Mouse (Mus musculus) forebrain, postnatal 0 days (tissue): ENCODE results near the gene Cep350. TPM values are rescaled to one million over a fixed set of nuclear protein-coding genes. Genes with fewer than 3 reads are reported as not detected.

Experiments used
- ATAC-seq: fragments of 200-750 bp; cut with Nextera tagmentation; 2 replicates; pipeline ENCODE4 v1.8.0; 2017; ENCODE audit warnings: mild to moderate bottlenecking, moderate library complexity
- DNase-seq: peaks from one replicate; pipeline ENCODE4 v3.0.0-alpha.2; 2015
- H3K27ac ChIP-seq: fragments of 300-500 bp; sonication (generic); 2 replicates; pipeline ENCODE4 v1.5.1; 2014; ENCODE audit warnings: low read depth, mild to moderate bottlenecking, antibody characterized with exemption, low read length, moderate library complexity, mixed read lengths
- H3K27me3 ChIP-seq: fragments of 300-500 bp; sonication (generic); 2 replicates; pipeline ENCODE4 v1.6.1; 2014; ENCODE audit warnings: mild to moderate bottlenecking, low read length, mixed read lengths; ENCODE audit not compliant: insufficient read depth
- H3K36me3 ChIP-seq: fragments of 300-500 bp; sonication (generic); 2 replicates; pipeline ENCODE4 v1.6.1; 2014; ENCODE audit warnings: mild to moderate bottlenecking, moderate library complexity; ENCODE audit not compliant: insufficient read depth
- H3K4me1 ChIP-seq: fragments of 300-500 bp; sonication (generic); 2 replicates; pipeline ENCODE4 v1.6.1; 2014; ENCODE audit warnings: antibody characterized with exemption; ENCODE audit not compliant: insufficient read depth
- H3K4me2 ChIP-seq: fragments of 300-500 bp; sonication (generic); 2 replicates; pipeline ENCODE4 v1.6.1; 2014; ENCODE audit warnings: low read depth, mild to moderate bottlenecking, moderate library complexity
- H3K4me3 ChIP-seq: fragments of 300-500 bp; sonication (generic); 2 replicates; pipeline ENCODE4 v1.5.1; 2014; ENCODE audit warnings: low read depth, low read length, mixed read lengths
- H3K9ac ChIP-seq: fragments of 300-500 bp; sonication (generic); 2 replicates; pipeline ENCODE4 v1.6.1; 2014; ENCODE audit warnings: mild to moderate bottlenecking
- H3K9me3 ChIP-seq: fragments of 300-500 bp; sonication (generic); 2 replicates; pipeline ENCODE4 v1.6.1; 2016; ENCODE audit warnings: low read length
- CTCF ChIP-seq: sonication (generic); IDR thresholded peaks from 2 replicates; pipeline ENCODE4 v1.5.1; 2016; ENCODE audit warnings: antibody characterized with exemption, control low read depth, low read depth
- WGBS: fragments of 180-500 bp; shearing (Covaris S2); extraction: QIAGEN DNeasy Blood & Tissue Kit; methylation state at CpG from one replicate; pipeline ENCODE4 v1.1.7; 2014; 5-methylcytosine and 5-hydroxymethylcytosine counted together
- polyA plus RNA-seq: library from polyadenylated mRNA; unstranded; fragments of >200 nt; fragmentation: Nextera tagmentation; extraction: Ambion mirVana; gene quantifications from 2 replicates; pipeline ENCODE4 v1.2.1, GENCODE M21; 2015
- total RNA-seq: library from RNA; depleted of rRNA; stranded (reverse); fragments of >200 nt; gene quantifications from 2 replicates; pipeline ENCODE4 v1.2.3, GENCODE M21; 2014; rRNA removed

Cep350 gene
- total and polyA plus RNA-seq, 2 experiments from 2014 or later, result 10.1 to 34.1 TPM

- H3K4me1 ChIP-seq, result no peaks in the 10 kb centered on the region
- no peak overlapping the region for H3K9ac ChIP-seq
- no peak overlapping the region for H3K27ac ChIP-seq
- no peaks in the 10 kb centered on the region for H3K9me3 ChIP-seq
- no peaks in the 10 kb centered on the region for H3K27me3 ChIP-seq
- TF ChIP-seq CTCF, result no peak
- DNase-seq, result no peak
- peaks cover 29% of the 10 kb centered on the region for H3K36me3 ChIP-seq
- 60% methylated on average over 11 of the region's 11 CpGs for WGBS
- no peak for ATAC-seq
- no peak overlapping the region for H3K4me2 ChIP-seq
- H3K4me3 ChIP-seq, result no peak overlapping the region
Measured at GRCm38 (mm10) chr1:155796757-155797405, 176.2 kb downstream of the Cep350 start.

- H3K9me3 ChIP-seq, result no peaks in the 10 kb centered on the region
- H3K9ac ChIP-seq, result no peak overlapping the region
- H3K4me2 ChIP-seq, result no peak overlapping the region
- DNase-seq, result no peak
- ATAC-seq, result no peak
- no peaks in the 10 kb centered on the region for H3K4me1 ChIP-seq
- no peak for TF ChIP-seq CTCF
- H3K27me3 ChIP-seq, result no peaks in the 10 kb centered on the region
- H3K36me3 ChIP-seq, result peaks cover 32% of the 10 kb centered on the region
- no peak overlapping the region for H3K27ac ChIP-seq
- 89% methylated on average over 5 of the region's 5 CpGs for WGBS
- no peak overlapping the region for H3K4me3 ChIP-seq
Measured at GRCm38 (mm10) chr1:155795791-155796233, 177.2 kb downstream of the Cep350 start.

Other genes with a start within 250 kb of the Cep350 start
- 0.15 TPM in 1 of 2 replicates, not detected in the other for gene Lhx4, start 221.6 kb downstream of the Cep350 start, total RNA-seq
- gene Lhx4, start 221.6 kb downstream of the Cep350 start, polyA plus RNA-seq, result 0.10 and 0.11 TPM in 2 replicates
- gene Qsox1, start 160.4 kb downstream of the Cep350 start, total RNA-seq, result 26.4 and 35.7 TPM in 2 replicates
- gene Qsox1, start 160.4 kb downstream of the Cep350 start, polyA plus RNA-seq, result 18.5 and 22.4 TPM in 2 replicates
- gene Tor1aip2, start 62.1 kb upstream of the Cep350 start, total RNA-seq, result 56.0 and 60.8 TPM in 2 replicates
- 43.3 and 50.3 TPM in 2 replicates for gene Tor1aip2, start 62.1 kb upstream of the Cep350 start, polyA plus RNA-seq
- gene Tor1aip1, start 63.2 kb upstream of the Cep350 start, total RNA-seq, result 15.4 and 23.1 TPM in 2 replicates
- gene Tor1aip1, start 63.2 kb upstream of the Cep350 start, polyA plus RNA-seq, result 19.3 and 20.4 TPM in 2 replicates
- gene Fam163a, start 231.8 kb upstream of the Cep350 start, total RNA-seq, result 3.8 and 5.2 TPM in 2 replicates
- 4.8 and 6.9 TPM in 2 replicates for gene Fam163a, start 231.8 kb upstream of the Cep350 start, polyA plus RNA-seq